Mouse (Mus musculus): ENCODE measurements at regions not wholly inside any gene's neighbourhood (a gene's known extent, or its start where the extent isn't known, plus 50 kb on each side); places are given as distances from the start of the nearest gene placed in this dataset.

DNA sequence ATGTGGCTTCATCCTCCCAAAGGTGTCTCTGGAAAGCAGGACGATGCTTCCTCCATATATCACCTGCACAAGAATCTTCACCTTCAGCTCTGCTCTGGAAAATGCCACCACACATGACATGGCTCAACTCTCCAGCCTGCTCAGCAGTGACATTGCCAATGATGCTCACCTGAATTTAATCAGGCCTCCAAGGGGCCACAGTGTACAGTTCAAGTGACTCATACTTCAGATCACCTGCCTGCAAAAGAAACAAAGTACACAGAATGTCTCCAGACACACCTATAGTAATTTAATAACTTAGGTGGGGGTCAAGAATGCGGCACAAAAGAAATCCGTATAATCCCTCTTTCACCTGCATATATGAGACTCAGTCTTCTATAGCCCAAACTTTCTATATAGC is 160.0 kb upstream of the Vstm2b start:
- ATAC-seq (ENCODE audit: low FRiP score) = no peak
- 92% methylated on average over 3 of the region's 3 CpGs for WGBS
- H3K9ac ChIP-seq (ENCODE audit: low read length) = no peak overlapping the region

GRCm38 (mm10) chr7:40742553-40743151 is 155.5 kb upstream of the Vstm2b start:
- ATAC-seq (ENCODE audit: low FRiP score) = no peak
- H3K9ac ChIP-seq (ENCODE audit: low read length) = no peak overlapping the region
- no peaks in the 10 kb centered on the region for H3K36me3 ChIP-seq (ENCODE audit: control insufficient read depth, insufficient read depth, low read length)
- no peak overlapping the region for H3K4me2 ChIP-seq
- H3K4me1 ChIP-seq (ENCODE audit: control insufficient read depth, insufficient read depth, low read length) = no peaks in the 10 kb centered on the region
- no peak overlapping the region for H3K27ac ChIP-seq (ENCODE audit: low read depth, low read length)
- WGBS = 73% methylated on average over 4 of the region's 4 CpGs
- DNase-seq (ENCODE audit: low spot score, missing footprints) = peak; percentile 39
- no peaks in the 10 kb centered on the region for H3K27me3 ChIP-seq (ENCODE audit: control insufficient read depth, insufficient read depth, low read length)
- H3K9me3 ChIP-seq (ENCODE audit: control insufficient read depth, low read length) = no peaks in the 10 kb centered on the region
- no peak overlapping the region for H3K4me3 ChIP-seq (ENCODE audit: low read depth, low read length)

More for the DNA sequence above, 160.0 kb upstream of the Vstm2b start:
- Histone ChIP-seq H3K36me3 (ENCODE audit: control insufficient read depth, insufficient read depth, low read length) (no peaks in the 10 kb centered on the region), H3K4me3 (ENCODE audit: low read depth, low read length) (no peak overlapping the region), H3K27me3 (ENCODE audit: control insufficient read depth, insufficient read depth, low read length) (no peaks in the 10 kb centered on the region), H3K4me2 (no peak overlapping the region), H3K9me3 (ENCODE audit: control insufficient read depth, low read length) (no peaks in the 10 kb centered on the region), H3K4me1 (ENCODE audit: control insufficient read depth, insufficient read depth, low read length) (no peaks in the 10 kb centered on the region), H3K27ac (ENCODE audit: low read depth, low read length) (no peak overlapping the region)
- DNase-seq (ENCODE audit: low spot score, missing footprints) = no peak

DNA sequence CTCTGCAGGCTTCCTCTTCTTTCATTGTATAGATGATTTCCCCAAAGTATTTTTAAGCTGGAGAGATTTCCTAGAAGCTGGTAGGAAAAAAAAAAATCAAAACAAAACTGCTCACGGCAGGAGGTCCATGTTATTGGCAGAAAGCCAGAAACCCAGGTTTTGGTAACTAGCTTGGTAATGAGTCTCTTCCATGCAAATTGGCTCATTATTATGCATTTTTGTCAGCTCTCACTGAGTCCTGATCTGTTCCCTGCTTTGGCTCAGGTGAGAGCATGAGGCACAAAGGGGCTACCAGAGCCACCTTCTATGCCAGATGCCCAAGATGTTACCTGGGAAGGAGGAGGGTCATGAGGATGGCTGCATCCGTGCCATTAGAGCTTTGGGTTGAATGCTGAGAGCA is 146.3 kb upstream of the Vstm2b start:
- no peaks in the 10 kb centered on the region for H3K4me1 ChIP-seq (ENCODE audit: control insufficient read depth, insufficient read depth, low read length)
- no peak overlapping the region for H3K4me2 ChIP-seq
- no peaks in the 10 kb centered on the region for H3K27me3 ChIP-seq (ENCODE audit: control insufficient read depth, insufficient read depth, low read length)
- no peak for ATAC-seq (ENCODE audit: low FRiP score)
- peak; percentile 73 for DNase-seq (ENCODE audit: low spot score, missing footprints)
- no peak overlapping the region for H3K4me3 ChIP-seq (ENCODE audit: low read depth, low read length)
- H3K9me3 ChIP-seq (ENCODE audit: control insufficient read depth, low read length) = no peaks in the 10 kb centered on the region
- H3K36me3 ChIP-seq (ENCODE audit: control insufficient read depth, insufficient read depth, low read length) = no peaks in the 10 kb centered on the region
- no peak overlapping the region for H3K9ac ChIP-seq (ENCODE audit: low read length)
- no peak overlapping the region for H3K27ac ChIP-seq (ENCODE audit: low read depth, low read length)
- 71% methylated on average over 2 of the region's 2 CpGs for WGBS

DNA sequence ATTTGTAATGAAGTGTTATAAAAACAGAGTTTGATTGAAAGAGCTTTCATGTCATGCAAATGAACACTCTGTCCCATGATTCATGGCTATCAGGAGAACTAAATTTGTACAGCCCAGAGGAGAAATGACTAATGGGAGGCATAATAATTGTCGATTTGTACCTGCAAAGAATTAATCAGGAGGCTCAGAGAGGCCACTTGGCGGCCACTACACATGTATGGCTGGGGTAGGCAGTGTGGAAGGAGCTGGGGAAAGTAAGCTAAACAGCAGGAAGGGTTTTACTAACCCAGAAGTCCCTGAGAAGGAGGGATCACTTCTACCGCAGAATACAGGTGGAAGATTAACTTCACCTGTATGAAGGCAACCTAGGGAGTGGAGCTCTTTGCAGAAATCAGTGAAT is 145.9 kb upstream of the Vstm2b start:
- Histone ChIP-seq H3K36me3 (ENCODE audit: control insufficient read depth, insufficient read depth, low read length) (no peaks in the 10 kb centered on the region), H3K27ac (ENCODE audit: low read depth, low read length) (no peak overlapping the region), H3K4me2 (no peak overlapping the region), H3K4me3 (ENCODE audit: low read depth, low read length) (no peak overlapping the region), H3K27me3 (ENCODE audit: control insufficient read depth, insufficient read depth, low read length) (no peaks in the 10 kb centered on the region), H3K4me1 (ENCODE audit: control insufficient read depth, insufficient read depth, low read length) (no peaks in the 10 kb centered on the region), H3K9ac (ENCODE audit: low read length) (no peak overlapping the region), H3K9me3 (ENCODE audit: control insufficient read depth, low read length) (no peaks in the 10 kb centered on the region)
- ATAC-seq (ENCODE audit: low FRiP score) = no peak
- DNase-seq (ENCODE audit: low spot score, missing footprints) = no peak
- WGBS = 63% methylated on average over 3 of the region's 3 CpGs

GRCm38 (mm10) chr7:40753490-40753889 is 144.6 kb upstream of the Vstm2b start:
- Histone ChIP-seq H3K9me3 (ENCODE audit: control insufficient read depth, low read length) (no peaks in the 10 kb centered on the region), H3K4me3 (ENCODE audit: low read depth, low read length) (no peak overlapping the region), H3K27me3 (ENCODE audit: control insufficient read depth, insufficient read depth, low read length) (no peaks in the 10 kb centered on the region), H3K9ac (ENCODE audit: low read length) (no peak overlapping the region), H3K27ac (ENCODE audit: low read depth, low read length) (no peak overlapping the region), H3K4me1 (ENCODE audit: control insufficient read depth, insufficient read depth, low read length) (no peaks in the 10 kb centered on the region), H3K4me2 (no peak overlapping the region), H3K36me3 (ENCODE audit: control insufficient read depth, insufficient read depth, low read length) (no peaks in the 10 kb centered on the region)
- WGBS = 76% methylated on average over 1 of the region's 1 CpGs
- DNase-seq (ENCODE audit: low spot score, missing footprints) (peak; percentile 35), ATAC-seq (ENCODE audit: low FRiP score) (no peak)

DNA sequence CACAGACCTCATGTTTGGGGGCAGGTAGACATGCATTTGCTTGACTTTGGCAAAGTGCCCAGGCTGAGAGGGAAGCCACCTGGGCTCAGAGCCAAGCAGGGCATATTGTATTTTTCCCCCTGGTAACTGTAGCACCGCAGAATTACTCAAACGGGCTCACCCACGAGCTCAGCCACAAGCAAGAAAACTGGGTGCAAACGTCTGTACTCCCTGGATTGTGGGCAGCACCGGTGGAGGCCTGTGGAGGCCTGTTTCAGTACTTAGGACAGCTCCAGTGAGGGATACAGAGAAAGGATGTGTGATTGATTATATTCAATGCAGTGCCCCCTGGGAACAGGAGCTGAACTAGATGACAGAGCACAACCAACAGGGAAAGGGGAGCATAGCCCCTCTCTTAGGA is 135.6 kb upstream of the Vstm2b start:
- no peaks in the 10 kb centered on the region for H3K27me3 ChIP-seq (ENCODE audit: control insufficient read depth, insufficient read depth, low read length)
- no peak overlapping the region for H3K4me3 ChIP-seq (ENCODE audit: low read depth, low read length)
- no peak overlapping the region for H3K4me2 ChIP-seq
- no peak for ATAC-seq (ENCODE audit: low FRiP score)
- peak; percentile 75 for DNase-seq (ENCODE audit: low spot score, missing footprints)
- H3K27ac ChIP-seq (ENCODE audit: low read depth, low read length) = no peak overlapping the region
- H3K9me3 ChIP-seq (ENCODE audit: control insufficient read depth, low read length) = no peaks in the 10 kb centered on the region
- no peaks in the 10 kb centered on the region for H3K36me3 ChIP-seq (ENCODE audit: control insufficient read depth, insufficient read depth, low read length)
- no peak overlapping the region for H3K9ac ChIP-seq (ENCODE audit: low read length)
- H3K4me1 ChIP-seq (ENCODE audit: control insufficient read depth, insufficient read depth, low read length) = no peaks in the 10 kb centered on the region
- 28% methylated on average over 5 of the region's 5 CpGs for WGBS

GRCm38 (mm10) chr7:40766142-40766541 is 132.0 kb upstream of the Vstm2b start:
- Histone ChIP-seq H3K9ac (ENCODE audit: low read length) (no peak overlapping the region), H3K9me3 (ENCODE audit: control insufficient read depth, low read length) (no peaks in the 10 kb centered on the region), H3K4me2 (no peak overlapping the region), H3K4me1 (ENCODE audit: control insufficient read depth, insufficient read depth, low read length) (no peaks in the 10 kb centered on the region), H3K36me3 (ENCODE audit: control insufficient read depth, insufficient read depth, low read length) (no peaks in the 10 kb centered on the region), H3K27ac (ENCODE audit: low read depth, low read length) (no peak overlapping the region), H3K4me3 (ENCODE audit: low read depth, low read length) (no peak overlapping the region), H3K27me3 (ENCODE audit: control insufficient read depth, insufficient read depth, low read length) (no peaks in the 10 kb centered on the region)
- DNase-seq (ENCODE audit: low spot score, missing footprints) (peak; percentile 74), ATAC-seq (ENCODE audit: low FRiP score) (no peak)
- 38% methylated on average over 3 of the region's 3 CpGs for WGBS

DNA sequence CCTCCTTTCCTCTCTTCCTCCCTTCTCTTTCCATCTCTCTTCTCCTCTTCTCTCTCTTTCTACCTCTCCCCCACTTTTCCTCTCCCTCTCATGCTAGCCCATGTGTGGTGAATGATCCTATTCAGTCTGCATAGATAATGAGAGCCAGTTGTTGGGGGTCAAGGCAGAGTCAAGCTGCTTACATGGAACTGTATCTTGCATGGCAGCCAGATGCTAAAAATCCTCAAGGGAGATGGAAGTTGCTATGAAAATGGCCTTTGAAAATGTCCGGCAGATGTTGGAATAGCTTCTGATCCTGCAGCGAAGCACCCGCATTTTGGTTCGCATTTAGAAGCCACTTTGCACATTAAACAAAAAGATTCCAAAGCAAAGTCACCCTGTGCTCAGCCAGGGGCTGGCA is 121.9 kb upstream of the Vstm2b start:
- Histone ChIP-seq H3K9me3 (ENCODE audit: control insufficient read depth, low read length) (no peaks in the 10 kb centered on the region), H3K36me3 (ENCODE audit: control insufficient read depth, insufficient read depth, low read length) (no peaks in the 10 kb centered on the region), H3K9ac (ENCODE audit: low read length) (no peak overlapping the region), H3K4me2 (no peak overlapping the region), H3K4me3 (ENCODE audit: low read depth, low read length) (no peak overlapping the region), H3K27ac (ENCODE audit: low read depth, low read length) (no peak overlapping the region), H3K4me1 (ENCODE audit: control insufficient read depth, insufficient read depth, low read length) (peaks cover 2% of the 10 kb centered on the region; the same call in 1 of the 2 replicates), H3K27me3 (ENCODE audit: control insufficient read depth, insufficient read depth, low read length) (no peaks in the 10 kb centered on the region)
- DNase-seq (ENCODE audit: low spot score, missing footprints) (peak; percentile 70), ATAC-seq (ENCODE audit: low FRiP score) (no peak)
- WGBS = 35% methylated on average over 4 of the region's 4 CpGs

DNA sequence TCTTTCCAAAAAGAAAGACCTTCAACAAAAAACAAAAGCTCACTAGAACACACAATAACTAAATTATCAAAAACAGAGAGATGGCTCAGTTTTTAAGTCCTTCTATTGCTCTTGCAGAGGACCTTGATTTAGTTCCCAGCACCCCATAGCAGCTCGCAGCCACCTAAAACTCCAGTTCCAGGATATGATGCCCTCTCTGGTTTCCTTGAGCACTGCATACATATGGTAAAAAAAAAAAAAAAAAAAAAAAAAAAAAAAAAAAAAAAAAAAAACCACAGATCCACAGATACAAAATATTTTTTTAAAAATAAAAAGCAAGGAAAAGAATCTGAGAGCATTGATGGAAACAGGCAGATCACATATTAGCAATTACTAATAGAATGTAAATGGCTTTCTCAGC is 113.2 kb upstream of the Vstm2b start:
- no peaks in the 10 kb centered on the region for H3K9me3 ChIP-seq (ENCODE audit: control insufficient read depth, low read length)
- no peaks in the 10 kb centered on the region for H3K36me3 ChIP-seq (ENCODE audit: control insufficient read depth, insufficient read depth, low read length)
- WGBS = 92% methylated on average over 1 of the region's 1 CpGs
- H3K4me1 ChIP-seq (ENCODE audit: control insufficient read depth, insufficient read depth, low read length) = no peaks in the 10 kb centered on the region
- no peak overlapping the region for H3K4me2 ChIP-seq
- no peaks in the 10 kb centered on the region for H3K27me3 ChIP-seq (ENCODE audit: control insufficient read depth, insufficient read depth, low read length)
- DNase-seq (ENCODE audit: low spot score, missing footprints) (no peak), ATAC-seq (ENCODE audit: low FRiP score) (no peak)
- no peak overlapping the region for H3K27ac ChIP-seq (ENCODE audit: low read depth, low read length)
- H3K4me3 ChIP-seq (ENCODE audit: low read depth, low read length) = no peak overlapping the region
- no peak overlapping the region for H3K9ac ChIP-seq (ENCODE audit: low read length)
